In genomic region chr9:14202551-14203306, GRCm38 (mm10) we compare ENCODE assay signal across 9 mouse cellular contexts.
A peak's percentile ranks its signal among the peaks of the same experiment; 100 is the strongest.
DNase-seq lines count a peak whose midpoint lies in the region; ATAC-seq lines count a peak whose summit lies in the region.
"Had no signal": no experiment of that assay in that cellular context is flagged by ENCODE, and none has a peak within 500 bp of the region (broad histone marks: within the 10 kb centered on the region; RNA-seq: fewer than 3 reads in every experiment).

No protein-coding gene starts in this region.

- peak; percentile 14 for DNase-seq in adrenal gland, postnatal 25 days
- DNase-seq in adrenal gland, adult 2 months = no peak
- DNase-seq in kidney, adult 11 months = peak; percentile 61
- DNase-seq in heart, postnatal 14 days = peak; percentile 45 to 61
- no peak for DNase-seq in yolk sac, embryonic 10.5 days (ENCODE audit: low spot score)
- DNase-seq in spleen, adult 18-20 months = no peak

- peaks cover 6% of the 10 kb centered on the region for H3K4me1 ChIP-seq in kidney, embryonic 14.5 days (ENCODE audit: control insufficient read depth, insufficient read depth, low read length)
- H3K4me1 ChIP-seq in limb, embryonic 12.5 days (replicated peaks) = peaks cover 45% of the 10 kb centered on the region
- H3K4me1 ChIP-seq: forebrain, embryonic 13.5 days had no signal

- no peaks in the 10 kb centered on the region for H3K9me3 ChIP-seq in kidney, embryonic 14.5 days (ENCODE audit: control insufficient read depth, low read length)
- H3K9me3 ChIP-seq in limb, embryonic 12.5 days = no peaks in the 10 kb centered on the region
- H3K9me3 ChIP-seq: forebrain, embryonic 13.5 days had no signal

- no peak for ATAC-seq in kidney, embryonic 14.5 days (ENCODE audit: low FRiP score, low TSS enrichment)
- ATAC-seq in limb, embryonic 12.5 days (ENCODE audit: insufficient number of reproducible peaks, insufficient read depth, low FRiP score, low TSS enrichment, low read depth) = 0 out of 2 replicates have a peak, but pooled peaks have one; percentile 10
- ATAC-seq: forebrain, embryonic 13.5 days had no signal

- H3K9ac ChIP-seq in kidney, embryonic 14.5 days (ENCODE audit: low read depth, low read length) = no peak overlapping the region
- no peak overlapping the region for H3K9ac ChIP-seq in limb, embryonic 12.5 days (replicated peaks)
- H3K9ac ChIP-seq: forebrain, embryonic 13.5 days had no signal

- WGBS in kidney, embryonic 14.5 days = 69% methylated on average over 10 of the region's 10 CpGs
- 56% methylated on average over 10 of the region's 10 CpGs for WGBS in limb, embryonic 12.5 days

- H3K4me2 ChIP-seq in kidney, embryonic 14.5 days (replicated peaks; ENCODE audit: low read depth, low read length) = no peak overlapping the region
- H3K4me2 ChIP-seq in limb, embryonic 12.5 days = peak overlapping the region; percentile 13; the same call in 1 of the 2 replicates
- H3K4me2 ChIP-seq: forebrain, embryonic 13.5 days had no signal

- no peaks in the 10 kb centered on the region for H3K27me3 ChIP-seq in kidney, embryonic 14.5 days (ENCODE audit: control insufficient read depth, insufficient read depth, low read length)
- no peaks in the 10 kb centered on the region for H3K27me3 ChIP-seq in limb, embryonic 12.5 days
- H3K27me3 ChIP-seq: forebrain, embryonic 13.5 days had no signal

- no peak overlapping the region for H3K27ac ChIP-seq in kidney, embryonic 14.5 days (ENCODE audit: low read depth, low read length)
- H3K27ac ChIP-seq in limb, embryonic 12.5 days = peak overlapping the region; percentile 73
- H3K27ac ChIP-seq: forebrain, embryonic 13.5 days had no signal

- intact Hi-C loops in heart, postnatal 14 days (cut with DNase I) = no loop called here

- H3K36me3 ChIP-seq in kidney, embryonic 14.5 days (ENCODE audit: control insufficient read depth, insufficient read depth, low read length) = no peaks in the 10 kb centered on the region
- no peaks in the 10 kb centered on the region for H3K36me3 ChIP-seq in limb, embryonic 12.5 days

- no peak overlapping the region for H3K4me3 ChIP-seq in kidney, embryonic 14.5 days (ENCODE audit: low read length)
- no peak overlapping the region for H3K4me3 ChIP-seq in limb, embryonic 12.5 days (replicated peaks)
- H3K4me3 ChIP-seq: forebrain, embryonic 13.5 days had no signal

Comparison
In these comparisons a context has a peak if more than half of its experiments do, and no peak if none do; other contexts are left out.
1. DNase-seq: peak in adrenal gland, postnatal 25 days (single experiment), kidney, adult 11 months (single experiment) and heart, postnatal 14 days (2 of 2); none in adrenal gland, adult 2 months (single experiment), yolk sac, embryonic 10.5 days (single experiment) and spleen, adult 18-20 months (0 of 2).